Mouse (Mus musculus) thymus, adult 2 months (tissue): ENCODE measurements around the gene Fzd7. TPM values are rescaled to one million over a fixed set of nuclear protein-coding genes. Genes with fewer than 3 reads are reported as not detected.

Experiments used
- DNase-seq: peaks from one replicate; pipeline ENCODE4 v3.0.0; 2021
- H3K27ac ChIP-seq: fragments of 200-500 bp; 2 replicates; pipeline ENCODE4 v1.5.1; 2012; ENCODE audit warnings: low read length, control low read depth; ENCODE audit not compliant: control insufficient read depth, insufficient read depth
- H3K27me3 ChIP-seq: fragments of 200-500 bp; 2 replicates; pipeline ENCODE4 v1.6.1; 2012; ENCODE audit warnings: mild to moderate bottlenecking, low read length, moderate library complexity, mixed read lengths; ENCODE audit not compliant: control insufficient read depth, insufficient read depth
- H3K36me3 ChIP-seq: fragments of 200-500 bp; 2 replicates; pipeline ENCODE4 v1.6.1; 2012; ENCODE audit warnings: mild to moderate bottlenecking, low read length, moderate library complexity; ENCODE audit not compliant: control insufficient read depth, insufficient read depth
- H3K4me1 ChIP-seq: fragments of 200-500 bp; replicated peaks from 2 replicates; pipeline ENCODE4 v1.6.1; 2012; ENCODE audit warnings: low read length; ENCODE audit not compliant: control insufficient read depth, insufficient read depth
- H3K4me3 ChIP-seq: fragments of 200-500 bp; 2 replicates; pipeline ENCODE4 v1.5.1; 2012; ENCODE audit warnings: mild to moderate bottlenecking, low read length, control low read depth, moderate library complexity; ENCODE audit not compliant: control insufficient read depth, insufficient read depth
- CTCF ChIP-seq: fragments of 200-500 bp; IDR thresholded peaks from 2 replicates; pipeline ENCODE4 v1.5.1; 2012; ENCODE audit warnings: mild to moderate bottlenecking, control low read depth, low read length, moderate library complexity, borderline replicate concordance; ENCODE audit not compliant: control insufficient read depth, poor library complexity, insufficient read depth; ENCODE audit errors: extremely low read depth
- POLR2A ChIP-seq: fragments of 200-500 bp; IDR thresholded peaks from 2 replicates; pipeline ENCODE4 v1.6.1; 2012; ENCODE audit warnings: mild to moderate bottlenecking, low read length, control low read depth, moderate library complexity; ENCODE audit not compliant: control insufficient read depth, poor library complexity, insufficient read depth; ENCODE audit errors: extremely low read depth
- WGBS: fragments of 180-500 bp; shearing (Covaris S2); methylation state at CpG from one replicate; pipeline ENCODE4 v1.1.7; 2018; 5-methylcytosine and 5-hydroxymethylcytosine counted together
- polyA plus RNA-seq: library from polyadenylated mRNA; depleted of rRNA; stranded (reverse); fragments of >200 nt; gene quantifications from 2 replicates; pipeline ENCODE4 v1.2.3, GENCODE M21; 2012

The Fzd7 gene
- polyA plus RNA-seq, 1 experiment: 11.4 TPM

- no peaks in the 10 kb centered on the region for H3K36me3 ChIP-seq
- H3K27me3 ChIP-seq: peaks cover 11% of the 10 kb centered on the region; the same call in 1 of the 2 replicates
- TF ChIP-seq CTCF: no peak
- TF ChIP-seq POLR2A: no peak
- WGBS: 90% methylated on average over 16 of the region's 16 CpGs
- peak overlapping the region; percentile 2; the same call in 1 of the 2 replicates for H3K4me3 ChIP-seq
- peaks cover 21% of the 10 kb centered on the region for H3K4me1 ChIP-seq
- no peak for DNase-seq
- H3K27ac ChIP-seq: no peak overlapping the region
These were observed 2.9 kb downstream of the Fzd7 start for GRCm38 (mm10) chr1:59484791-59485785.

GRCm38 (mm10) chr1:59485803-59486202, 3.6 kb downstream of the Fzd7 start:
- Histone ChIP-seq H3K27ac (no peak overlapping the region), H3K27me3 (peaks cover 11% of the 10 kb centered on the region; the same call in 1 of the 2 replicates), H3K4me1 (peaks cover 20% of the 10 kb centered on the region), H3K36me3 (no peaks in the 10 kb centered on the region), H3K4me3 (no peak overlapping the region)
- DNase-seq: no peak
- TF ChIP-seq CTCF (no peak), POLR2A (no peak)
- WGBS: 91% methylated on average over 4 of the region's 4 CpGs

- 48% methylated on average over 10 of the region's 10 CpGs for WGBS
- Histone ChIP-seq H3K27ac (no peak overlapping the region), H3K36me3 (no peaks in the 10 kb centered on the region), H3K4me3 (no peak overlapping the region), H3K4me1 (peaks cover 15% of the 10 kb centered on the region), H3K27me3 (peaks cover 11% of the 10 kb centered on the region; the same call in 1 of the 2 replicates)
- TF ChIP-seq CTCF: no peak
- TF ChIP-seq POLR2A: no peak
- no peak for DNase-seq
These were observed 5.4 kb downstream of the Fzd7 start for GRCm38 (mm10) chr1:59487651-59488051.

- no peak for DNase-seq
- 95% methylated on average over 4 of the region's 4 CpGs for WGBS
- Histone ChIP-seq H3K4me1 (peaks cover 7% of the 10 kb centered on the region), H3K27ac (no peak overlapping the region), H3K4me3 (no peak overlapping the region), H3K36me3 (no peaks in the 10 kb centered on the region), H3K27me3 (peaks cover 5% of the 10 kb centered on the region; the same call in 1 of the 2 replicates)
- TF ChIP-seq POLR2A (no peak), CTCF (no peak)
These were observed 6.3 kb downstream of the Fzd7 start for GRCm38 (mm10) chr1:59488481-59488880.

- Histone ChIP-seq H3K4me3 (no peak overlapping the region), H3K27ac (no peak overlapping the region), H3K36me3 (no peaks in the 10 kb centered on the region), H3K27me3 (no peaks in the 10 kb centered on the region), H3K4me1 (0 out of 2 replicates have a peak, but pooled peaks cover 2% of the 10 kb centered on the region)
- WGBS: 78% methylated on average over 4 of the region's 4 CpGs
- TF ChIP-seq POLR2A (no peak), CTCF (no peak)
- DNase-seq: no peak
These were observed 6.8 kb downstream of the Fzd7 start for GRCm38 (mm10) chr1:59488991-59489390.

GRCm38 (mm10) chr1:59491517-59491916, 9.3 kb downstream of the Fzd7 start:
- Histone ChIP-seq H3K27ac (no peak overlapping the region), H3K36me3 (no peaks in the 10 kb centered on the region), H3K4me3 (no peak overlapping the region), H3K4me1 (0 out of 2 replicates have a peak, but pooled peaks cover 2% of the 10 kb centered on the region), H3K27me3 (no peaks in the 10 kb centered on the region)
- DNase-seq: no peak
- 98% methylated on average over 9 of the region's 9 CpGs for WGBS
- no peak for TF ChIP-seq POLR2A

GRCm38 (mm10) chr1:59492432-59492831, 10.2 kb downstream of the Fzd7 start:
- TF ChIP-seq CTCF: no peak
- no peak for TF ChIP-seq POLR2A
- no peak for DNase-seq
- H3K4me1 ChIP-seq: 0 out of 2 replicates have a peak, but pooled peaks cover 2% of the 10 kb centered on the region
- WGBS: 92% methylated on average over 4 of the region's 4 CpGs
- no peak overlapping the region for H3K27ac ChIP-seq
- H3K27me3 ChIP-seq: no peaks in the 10 kb centered on the region
- H3K36me3 ChIP-seq: no peaks in the 10 kb centered on the region
- H3K4me3 ChIP-seq: no peak overlapping the region
